In genomic region chr1:106201025-106201424, GRCm38 (mm10) we compare ENCODE assay signal across 18 mouse cellular contexts. TPM values are rescaled to one million over a fixed set of nuclear protein-coding genes. Genes with fewer than 3 reads are reported as not detected.
DNase-seq lines count a peak whose midpoint lies in the region; ATAC-seq and TF ChIP-seq lines count a peak whose summit lies in the region.
"Had no signal": no experiment of that assay in that cellular context is flagged by ENCODE, and none has a peak within 500 bp of the region (broad histone marks: within the 10 kb centered on the region; RNA-seq: fewer than 3 reads in every experiment).

No protein-coding gene starts in this region.

- H3K4me1 ChIP-seq in heart, embryonic 11.5 days (ENCODE audit: control insufficient read depth, insufficient read depth, low read length) = peaks cover 49% of the 10 kb centered on the region
- peaks cover 80% of the 10 kb centered on the region for H3K4me1 ChIP-seq in midbrain, embryonic 10.5 days
- H3K4me1 ChIP-seq in midbrain, postnatal 0 days (ENCODE audit: insufficient read depth, low read length) = peaks cover 8% of the 10 kb centered on the region
- H3K4me1 ChIP-seq in hindbrain, embryonic 16.5 days (ENCODE audit: control insufficient read depth, insufficient read depth, low read depth, low read length) = peaks cover 22% of the 10 kb centered on the region

- no peaks in the 10 kb centered on the region for H3K36me3 ChIP-seq in heart, embryonic 11.5 days (ENCODE audit: control insufficient read depth, insufficient read depth, low read length)
- H3K36me3 ChIP-seq in midbrain, embryonic 10.5 days = no peaks in the 10 kb centered on the region
- no peaks in the 10 kb centered on the region for H3K36me3 ChIP-seq in midbrain, postnatal 0 days (ENCODE audit: insufficient read depth, low read length)
- H3K36me3 ChIP-seq in hindbrain, embryonic 16.5 days (ENCODE audit: control insufficient read depth, insufficient read depth, low read length) = no peaks in the 10 kb centered on the region
- H3K36me3 ChIP-seq: embryonic facial prominence, embryonic 15.5 days; intestine, embryonic 15.5 days; limb, embryonic 13.5 days had no signal

- no peaks in the 10 kb centered on the region for H3K27me3 ChIP-seq in heart, embryonic 11.5 days (ENCODE audit: control insufficient read depth, insufficient read depth, low read length)
- H3K27me3 ChIP-seq in midbrain, embryonic 10.5 days (ENCODE audit: low read depth, poor library complexity, severe bottlenecking) = no peaks in the 10 kb centered on the region
- H3K27me3 ChIP-seq in midbrain, postnatal 0 days (ENCODE audit: insufficient read depth, low read length) = no peaks in the 10 kb centered on the region
- H3K27me3 ChIP-seq in hindbrain, embryonic 16.5 days (replicated peaks; ENCODE audit: control insufficient read depth, insufficient read depth, low read length) = no peaks in the 10 kb centered on the region
- H3K27me3 ChIP-seq: embryonic facial prominence, embryonic 15.5 days; intestine, embryonic 15.5 days; limb, embryonic 13.5 days had no signal

- intact Hi-C loops in heart, postnatal 25 days (cut with DNase I) = no loop called here

- H3K4me3 ChIP-seq in heart, embryonic 11.5 days (ENCODE audit: low read depth, low read length) = no peak overlapping the region
- H3K4me3 ChIP-seq in midbrain, embryonic 10.5 days = no peak overlapping the region
- H3K4me3 ChIP-seq in midbrain, postnatal 0 days (ENCODE audit: low read depth, low read length) = no peak overlapping the region
- no peak overlapping the region for H3K4me3 ChIP-seq in hindbrain, embryonic 16.5 days (ENCODE audit: low read length)
- H3K4me3 ChIP-seq: embryonic facial prominence, embryonic 15.5 days; intestine, embryonic 15.5 days; left cerebral cortex, adult 2 months; limb, embryonic 13.5 days had no signal

- no peak for DNase-seq in heart, postnatal 25 days (ENCODE audit: low spot score)
- DNase-seq in midbrain, embryonic 10.5 days (ENCODE audit: low spot score) = no peak
- DNase-seq in midbrain, postnatal 0 days (ENCODE audit: low spot score) = no peak
- DNase-seq in lung, postnatal 25 days (ENCODE audit: low spot score) = no peak
- DNase-seq in left cerebral cortex, adult 8-10 months (ENCODE audit: low spot score in 2 of 2) = no peak
- DNase-seq: adrenal gland, adult 2 months; cerebellum, adult 18-20 months; gastrocnemius, postnatal 36 days; liver, postnatal 0 days; lung, postnatal 4 days; thymus, adult 18-20 months had no signal

- WGBS in heart, embryonic 11.5 days (ENCODE audit: insufficient replicate concordance) = 89% methylated on average over 1 of the region's 1 CpGs
- WGBS in midbrain, embryonic 10.5 days = 94% methylated on average over 1 of the region's 1 CpGs
- 95% methylated on average over 1 of the region's 1 CpGs for WGBS in midbrain, postnatal 0 days
- 90% methylated on average over 1 of the region's 1 CpGs for WGBS in hindbrain, embryonic 16.5 days

- no peak for ATAC-seq in heart, embryonic 11.5 days (replicated peaks; ENCODE audit: insufficient number of reproducible peaks, low FRiP score, low TSS enrichment)
- no peak for ATAC-seq in midbrain, postnatal 0 days (ENCODE audit: low FRiP score)
- ATAC-seq in hindbrain, embryonic 16.5 days = no peak
- ATAC-seq: intestine, embryonic 15.5 days; liver, postnatal 0 days had no signal

- H3K27ac ChIP-seq in heart, embryonic 11.5 days (ENCODE audit: low read depth, low read length) = 0 out of 2 replicates have a peak overlapping the region, but pooled peaks have one; percentile 10
- peak overlapping the region; percentile 88 for H3K27ac ChIP-seq in midbrain, embryonic 10.5 days (replicated peaks)
- H3K27ac ChIP-seq in midbrain, postnatal 0 days (ENCODE audit: low read depth, low read length) = no peak overlapping the region
- H3K27ac ChIP-seq in hindbrain, embryonic 16.5 days (ENCODE audit: low read depth, low read length) = peak overlapping the region; percentile 29; the same call in 1 of the 2 replicates
- H3K27ac ChIP-seq: embryonic facial prominence, embryonic 15.5 days; intestine, embryonic 15.5 days; limb, embryonic 13.5 days had no signal

- no peak for TF ChIP-seq CTCF in midbrain, postnatal 0 days (IDR thresholded peaks at IDR 0.05)

- no peaks in the 10 kb centered on the region for H3K9me3 ChIP-seq in heart, embryonic 11.5 days (replicated peaks; ENCODE audit: control insufficient read depth, low read length)
- H3K9me3 ChIP-seq in midbrain, embryonic 10.5 days (replicated peaks) = no peaks in the 10 kb centered on the region
- no peaks in the 10 kb centered on the region for H3K9me3 ChIP-seq in midbrain, postnatal 0 days (ENCODE audit: low read length)
- no peaks in the 10 kb centered on the region for H3K9me3 ChIP-seq in hindbrain, embryonic 16.5 days (ENCODE audit: control insufficient read depth, low read length)
- H3K9me3 ChIP-seq: embryonic facial prominence, embryonic 15.5 days; G1E; intestine, embryonic 15.5 days; limb, embryonic 13.5 days had no signal

- no peak overlapping the region for H3K4me2 ChIP-seq in heart, embryonic 11.5 days
- H3K4me2 ChIP-seq in midbrain, postnatal 0 days (ENCODE audit: low read depth, low read length, poor library complexity, severe bottlenecking) = no peak overlapping the region
- no peak overlapping the region for H3K4me2 ChIP-seq in hindbrain, embryonic 16.5 days (ENCODE audit: low read length)
- H3K4me2 ChIP-seq: embryonic facial prominence, embryonic 15.5 days; intestine, embryonic 15.5 days; limb, embryonic 13.5 days had no signal

- no peak overlapping the region for H3K9ac ChIP-seq in heart, embryonic 11.5 days (ENCODE audit: low read depth, low read length)
- no peak overlapping the region for H3K9ac ChIP-seq in midbrain, postnatal 0 days (replicated peaks; ENCODE audit: low read length, poor library complexity, severe bottlenecking)
- no peak overlapping the region for H3K9ac ChIP-seq in hindbrain, embryonic 16.5 days (ENCODE audit: low read depth, low read length)
- H3K9ac ChIP-seq: embryonic facial prominence, embryonic 15.5 days; intestine, embryonic 15.5 days; limb, embryonic 13.5 days; liver, postnatal 0 days had no signal

RNA-seq across cellular contexts. Expression of gene Phlpp1, which starts 29.5 kb away (rescaled TPM):
- polyA plus RNA-seq in heart, embryonic 11.5 days (2014; fragmentation: Nextera tagmentation; extraction: Ambion mirVana) = 4.0 and 4.5 TPM in 2 replicates
- 10 to 100 TPM; 15.9 to 19.0 TPM for total RNA-seq in heart, postnatal 25 days (2021)
- polyA plus RNA-seq in midbrain, embryonic 10.5 days (2016; fragmentation: Nextera tagmentation; extraction: Ambion mirVana) = 4.8 and 5.0 TPM in 2 replicates
- 34.0 and 39.6 TPM in 2 replicates for total RNA-seq in midbrain, postnatal 0 days (2014; rRNA removed)
- 5.2 and 5.3 TPM in 2 replicates for polyA plus RNA-seq in midbrain, postnatal 0 days (2015; fragmentation: Nextera tagmentation; extraction: Ambion mirVana)
- 7.3 and 7.4 TPM in 2 replicates for polyA plus RNA-seq in hindbrain, embryonic 16.5 days (2015; fragmentation: Nextera tagmentation; extraction: Ambion mirVana)
- 10 to 100 TPM; 69.4 to 81.7 (median 75.3) TPM for total RNA-seq in left cerebral cortex, adult 8-10 months (2022)
